Mouse (Mus musculus) kidney, adult 2 months (tissue): ENCODE results near the gene Dner.

Source experiments
- CTCF ChIP-seq: fragments of 200-500 bp; conservative IDR thresholded peaks from 2 replicates; pipeline ENCODE4 v1.5.1; 2011; ENCODE audit warnings: low read depth, mild to moderate bottlenecking, control low read depth, low read length, moderate library complexity, mixed read lengths; ENCODE audit not compliant: insufficient read depth, insufficient read length
- POLR2A ChIP-seq: fragments of 200-500 bp; IDR thresholded peaks from one replicate; pipeline ENCODE4 v1.6.1; 2011; ENCODE audit warnings: low read depth, low read length, control low read depth

- no peak for TF ChIP-seq POLR2A
- TF ChIP-seq CTCF = no peak
These were observed 110.6 kb downstream of the Dner start for GRCm38 (mm10) chr1:84585434-84585833.
